Mouse (Mus musculus) c-Kit-positive CD71-negative TER-119-negative erythroid progenitor cells, embryonic 14.5 days (primary cell): Measurements from ENCODE around the gene Crlf1.

Source experiments
- DNase-seq: peaks from one replicate; pipeline ENCODE4 v3.0.0-alpha.2; 2013; ENCODE audit warnings: low read depth

Crlf1 gene

DNA sequence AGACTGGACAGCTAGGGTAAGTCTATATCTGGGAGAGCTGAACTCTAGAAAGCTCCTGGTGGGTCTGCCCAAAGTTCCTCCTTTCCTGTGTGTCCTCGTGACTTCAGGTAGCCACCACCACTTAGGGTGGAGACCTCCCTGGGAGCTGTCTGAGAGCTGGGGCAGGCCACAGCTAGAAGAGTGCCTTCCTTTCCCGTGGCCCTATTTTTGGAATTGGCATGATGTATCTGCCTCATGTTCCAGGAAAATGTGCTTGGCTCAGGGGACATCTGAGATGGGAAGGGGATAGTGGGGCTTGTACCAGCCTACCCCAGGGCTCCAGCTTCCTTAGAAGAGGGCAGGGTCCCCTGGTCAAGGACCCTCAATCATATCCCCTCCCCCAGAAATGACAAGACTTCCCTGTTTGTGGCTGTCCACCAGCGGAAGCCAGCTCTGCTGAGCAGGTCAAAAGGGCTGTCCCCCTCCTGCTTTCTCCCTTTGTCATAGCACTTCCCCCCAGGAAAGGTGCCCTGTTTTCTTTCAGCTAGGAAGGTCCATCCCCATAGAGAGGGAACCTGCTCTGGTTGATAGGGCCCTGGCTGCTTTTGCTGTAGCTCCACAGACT is 58.7 kb downstream of the Crlf1 start:
- no peak for DNase-seq

DNA sequence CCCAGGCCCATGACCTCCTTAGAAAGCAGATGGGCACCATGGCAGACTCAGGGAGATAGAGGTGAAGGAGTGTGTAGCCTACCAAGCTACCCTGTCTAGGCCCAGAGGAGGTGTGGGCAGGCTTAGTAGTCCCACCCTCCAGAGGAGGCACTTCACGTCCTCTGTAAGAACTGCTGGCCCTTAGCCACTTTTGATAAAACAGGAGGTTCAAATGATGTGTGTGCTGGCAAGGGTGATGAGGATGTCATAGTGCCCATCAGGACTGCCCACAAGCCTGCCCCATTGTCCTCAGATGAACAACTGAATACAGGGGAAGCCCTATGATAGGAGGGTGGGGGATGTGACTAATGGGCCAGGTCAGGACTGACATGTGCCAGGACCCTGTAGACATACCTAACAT is 59.9 kb downstream of the Crlf1 start:
- DNase-seq, result no peak
